Mouse (Mus musculus): ENCODE results near the gene Gm37240. TPM values are rescaled to one million over a fixed set of nuclear protein-coding genes. Genes with fewer than 3 reads are reported as not detected.

Gene Gm37240
- total RNA-seq, 1 experiment from 2014 or later, result not detected

GRCm38 (mm10) chr3:85117014-85117413 is 770.3 kb downstream of the Gm37240 start:
- ATAC-seq (replicated peaks; ENCODE audit: insufficient number of reproducible peaks, low FRiP score, low TSS enrichment, poor library complexity, severe bottlenecking), result no peak

- no peak for ATAC-seq (replicated peaks; ENCODE audit: insufficient number of reproducible peaks, low FRiP score, low TSS enrichment, poor library complexity, severe bottlenecking)
These were observed 771.3 kb downstream of the Gm37240 start for GRCm38 (mm10) chr3:85115959-85116543.

GRCm38 (mm10) chr3:85113565-85113964 is 773.8 kb downstream of the Gm37240 start:
- 0 out of 2 replicates have a peak, but pooled peaks have one; percentile 27 for ATAC-seq (replicated peaks; ENCODE audit: insufficient number of reproducible peaks, low FRiP score, low TSS enrichment, poor library complexity, severe bottlenecking)

GRCm38 (mm10) chr3:85110762-85111161 is 776.6 kb downstream of the Gm37240 start:
- ATAC-seq (replicated peaks; ENCODE audit: insufficient number of reproducible peaks, low FRiP score, low TSS enrichment, poor library complexity, severe bottlenecking), result no peak

- ATAC-seq (replicated peaks; ENCODE audit: insufficient number of reproducible peaks, low FRiP score, low TSS enrichment, poor library complexity, severe bottlenecking), result no peak
These were observed 778.1 kb downstream of the Gm37240 start for GRCm38 (mm10) chr3:85109221-85109620.

- ATAC-seq (replicated peaks; ENCODE audit: insufficient number of reproducible peaks, low FRiP score, low TSS enrichment, poor library complexity, severe bottlenecking), result no peak
These were observed 778.9 kb downstream of the Gm37240 start for GRCm38 (mm10) chr3:85108396-85108795.

GRCm38 (mm10) chr3:85106956-85107355 is 780.4 kb downstream of the Gm37240 start:
- no peak for ATAC-seq (replicated peaks; ENCODE audit: insufficient number of reproducible peaks, low FRiP score, low TSS enrichment, poor library complexity, severe bottlenecking)

- ATAC-seq (replicated peaks; ENCODE audit: insufficient number of reproducible peaks, low FRiP score, low TSS enrichment, poor library complexity, severe bottlenecking), result no peak
These were observed 783.0 kb downstream of the Gm37240 start for GRCm38 (mm10) chr3:85104301-85104700.

GRCm38 (mm10) chr3:85080882-85081558 is 806.3 kb downstream of the Gm37240 start:
- ATAC-seq (replicated peaks; ENCODE audit: insufficient number of reproducible peaks, low FRiP score, low TSS enrichment, poor library complexity, severe bottlenecking), result no peak

- no peak for ATAC-seq (replicated peaks; ENCODE audit: insufficient number of reproducible peaks, low FRiP score, low TSS enrichment, poor library complexity, severe bottlenecking)
These were observed 823.2 kb downstream of the Gm37240 start for GRCm38 (mm10) chr3:85064113-85064512.

GRCm38 (mm10) chr3:85060153-85060552 is 827.2 kb downstream of the Gm37240 start:
- ATAC-seq (replicated peaks; ENCODE audit: insufficient number of reproducible peaks, low FRiP score, low TSS enrichment, poor library complexity, severe bottlenecking), result no peak

GRCm38 (mm10) chr3:85057245-85057644 is 830.1 kb downstream of the Gm37240 start:
- ATAC-seq (replicated peaks; ENCODE audit: insufficient number of reproducible peaks, low FRiP score, low TSS enrichment, poor library complexity, severe bottlenecking), result no peak

- ATAC-seq (replicated peaks; ENCODE audit: insufficient number of reproducible peaks, low FRiP score, low TSS enrichment, poor library complexity, severe bottlenecking), result no peak
These were observed 833.8 kb downstream of the Gm37240 start for GRCm38 (mm10) chr3:85053526-85053925.

GRCm38 (mm10) chr3:85052196-85052595 is 835.1 kb downstream of the Gm37240 start:
- no peak for ATAC-seq (replicated peaks; ENCODE audit: insufficient number of reproducible peaks, low FRiP score, low TSS enrichment, poor library complexity, severe bottlenecking)

GRCm38 (mm10) chr3:85048569-85048968 is 838.7 kb downstream of the Gm37240 start:
- no peak for ATAC-seq (replicated peaks; ENCODE audit: insufficient number of reproducible peaks, low FRiP score, low TSS enrichment, poor library complexity, severe bottlenecking)

GRCm38 (mm10) chr3:85043679-85044218 is 843.6 kb downstream of the Gm37240 start:
- ATAC-seq (replicated peaks; ENCODE audit: insufficient number of reproducible peaks, low FRiP score, low TSS enrichment, poor library complexity, severe bottlenecking), result no peak

GRCm38 (mm10) chr3:85042126-85042525 is 845.2 kb downstream of the Gm37240 start:
- no peak for ATAC-seq (replicated peaks; ENCODE audit: insufficient number of reproducible peaks, low FRiP score, low TSS enrichment, poor library complexity, severe bottlenecking)

GRCm38 (mm10) chr3:85029141-85029540 is 858.2 kb downstream of the Gm37240 start:
- ATAC-seq (replicated peaks; ENCODE audit: insufficient number of reproducible peaks, low FRiP score, low TSS enrichment, poor library complexity, severe bottlenecking), result no peak

GRCm38 (mm10) chr3:85024817-85025705 is 862.3 kb downstream of the Gm37240 start:
- ATAC-seq (replicated peaks; ENCODE audit: insufficient number of reproducible peaks, low FRiP score, low TSS enrichment, poor library complexity, severe bottlenecking), result no peak

Measured in monocyte, adult 5-6 weeks (primary cell).